Mouse (Mus musculus) layer of hippocampus, adult 2 months (tissue): ENCODE measurements around the gene Ssxb8. TPM values are rescaled to one million over a fixed set of nuclear protein-coding genes. Genes with fewer than 3 reads are reported as not detected.
A peak's percentile ranks its signal among the peaks of the same experiment; 100 is the strongest.
"Not testable (repeated sequence)": the region's sequence is repeated elsewhere in the genome, so short reads cannot be mapped to it uniquely, and the experiment has no call there.

Source experiments
- DNase-seq, 2 experiments: peaks; one replicate each; pipeline ENCODE4 v3.0.0; 2022; ENCODE audit warnings: low spot score in 2 of 2
- H3K27ac ChIP-seq: fragments of 200-600 bp; 2 replicates; pipeline ENCODE4 v1.8.1; 2022
- H3K4me3 ChIP-seq: fragments of 200-600 bp; 2 replicates; pipeline ENCODE4 v1.8.1; 2022; ENCODE audit warnings: mild to moderate bottlenecking
- CTCF ChIP-seq: fragments of 200-600 bp; conservative IDR thresholded peaks from 2 replicates; pipeline ENCODE4 v1.8.1; 2022; ENCODE audit warnings: antibody characterized with exemption, mild to moderate bottlenecking, moderate library complexity
- long read RNA-seq, 2 experiments: library from polyadenylated mRNA; stranded (forward); transcript quantifications; one replicate each; pipeline ENCODE4 v2.0.0; 2021; ENCODE audit warnings: borderline mapping rate in 2 of 2
- total RNA-seq, 2 experiments: library from RNA; stranded (reverse); gene quantifications; 2 replicates each; pipeline ENCODE4 v1.2.3; 2021

Gene Ssxb8
- total RNA-seq: not detected
- long read RNA-seq, experiment 1: 0 reads
- long read RNA-seq, experiment 2: 0 reads

DNA sequence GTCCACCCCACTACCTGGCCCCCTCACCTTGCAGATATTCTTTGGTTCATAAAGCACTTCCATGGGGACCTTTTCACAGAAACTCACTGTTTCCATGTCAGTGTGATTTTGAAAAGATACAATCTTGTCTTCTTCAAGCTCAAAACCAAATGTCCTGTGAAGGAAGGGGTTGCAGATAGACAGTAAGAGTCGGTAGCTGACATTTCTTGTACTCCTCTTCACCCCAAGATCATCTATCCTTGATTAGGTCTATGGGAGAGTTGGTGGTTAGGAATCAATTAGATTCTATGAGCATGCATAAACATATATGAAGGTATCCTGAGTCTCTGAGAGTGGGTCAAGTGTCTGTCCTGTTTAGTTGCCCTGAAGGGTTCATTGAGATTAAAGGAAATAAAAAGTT, at the start of gene Ssxb8:
Gene Ssxb8, minus strand, starts transcription at position 101 of the 400 bp plus-strand sequence.
- H3K27ac ChIP-seq, H3K4me3 ChIP-seq, DNase-seq: not testable (repeated sequence)

GRCm38 (mm10) chrX:8732907-8733306, 42.3 kb upstream of the Ssxb8 start:
- Histone ChIP-seq H3K4me3 (no peak overlapping the region), H3K27ac (no peak overlapping the region)
- DNase-seq: peak; percentile 17 to 62
- TF ChIP-seq CTCF: peak; percentile 75

DNA sequence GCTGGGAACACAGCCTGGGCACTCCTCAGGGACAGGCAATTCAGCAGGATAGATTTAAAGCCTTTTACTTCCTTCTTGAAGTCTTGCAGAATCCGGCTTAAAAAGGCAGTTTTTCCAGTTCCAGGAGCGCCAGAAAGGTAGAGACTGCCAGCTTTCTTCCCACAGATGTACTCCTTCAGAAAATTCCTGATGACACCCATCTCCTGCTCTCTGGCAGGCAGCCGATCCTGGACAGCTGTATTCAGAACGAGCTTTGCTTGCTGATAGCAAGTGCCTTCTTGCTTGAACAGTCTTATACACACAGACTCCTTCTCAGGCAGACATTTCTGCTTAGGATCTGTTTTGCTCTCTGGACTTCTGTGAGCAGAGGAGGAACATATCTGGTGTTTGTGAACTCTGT, 27.6 kb downstream of the Ssxb8 start:
- Histone ChIP-seq H3K27ac (no peak overlapping the region), H3K4me3 (no peak overlapping the region)
- no peak for TF ChIP-seq CTCF
- DNase-seq: no peak

Other genes with a start within 250 kb of the Ssxb8 start
- not detected for gene Ssxb2, start 229.1 kb downstream of the Ssxb8 start, total RNA-seq
- not detected for gene Gm14459, start 165.9 kb downstream of the Ssxb8 start, total RNA-seq
- not detected for gene Ssxb6, start 142.6 kb downstream of the Ssxb8 start, total RNA-seq
- not detected for gene Ssxb3, start 99.0 kb downstream of the Ssxb8 start, total RNA-seq
- gene Ssx9, start 57.6 kb upstream of the Ssxb8 start, total RNA-seq: not detected
- not detected for gene Ssxb5, start 112.8 kb upstream of the Ssxb8 start, total RNA-seq
- not detected for gene Gm6592, start 153.2 kb upstream of the Ssxb8 start, total RNA-seq
- gene Gm5751, start 183.4 kb upstream of the Ssxb8 start, total RNA-seq: not detected
- gene B630019K06Rik, start 201.5 kb upstream of the Ssxb8 start, total RNA-seq: 10 to 100 TPM; 28.7 to 34.1 TPM